Mouse (Mus musculus) hematopoietic multipotent progenitor cell, adult 10-12 weeks (in vitro differentiated cells): ENCODE results near the gene Med14. TPM values are rescaled to one million over a fixed set of nuclear protein-coding genes. Genes with fewer than 3 reads are reported as not detected.

ENCODE experiments used
- polyA plus RNA-seq: library from polyadenylated mRNA; stranded (reverse); fragments of >175 nt; gene quantifications from 2 replicates; pipeline ENCODE4 v1.2.3, GENCODE M21; 2012; ENCODE audit warnings: low replicate concordance

The Med14 gene
- 4.7 and 9.7 TPM in 2 replicates for polyA plus RNA-seq

GRCm38 (mm10) chrX:12761626-12762333 lies at the start of gene Med14:
TSS of gene Med14 (minus strand) at chrX:12762073.

GRCm38 (mm10) chrX:12673054-12673775 lies 88.7 kb downstream of the Med14 start, which contains the start of gene 1810030O07Rik:
TSS of gene 1810030O07Rik (minus strand) at chrX:12673668.

Other genes starting within 250 kb of the Med14 start
- gene Atp6ap2, start 174.3 kb downstream of the Med14 start, polyA plus RNA-seq = 0.84 and 2.4 TPM in 2 replicates
- 4.8 and 5.1 TPM in 2 replicates for gene 1810030O07Rik, start 88.4 kb downstream of the Med14 start, polyA plus RNA-seq